Mouse (Mus musculus) cerebellum, adult 11-12 months (tissue): ENCODE measurements around the gene Dmrta1.
"Not testable (repeated sequence)": the region's sequence is repeated elsewhere in the genome, so short reads cannot be mapped to it uniquely, and the experiment has no call there.

Experiments used
- DNase-seq: peaks from one replicate; pipeline ENCODE4 v3.0.0; 2022

Gene Dmrta1

DNA sequence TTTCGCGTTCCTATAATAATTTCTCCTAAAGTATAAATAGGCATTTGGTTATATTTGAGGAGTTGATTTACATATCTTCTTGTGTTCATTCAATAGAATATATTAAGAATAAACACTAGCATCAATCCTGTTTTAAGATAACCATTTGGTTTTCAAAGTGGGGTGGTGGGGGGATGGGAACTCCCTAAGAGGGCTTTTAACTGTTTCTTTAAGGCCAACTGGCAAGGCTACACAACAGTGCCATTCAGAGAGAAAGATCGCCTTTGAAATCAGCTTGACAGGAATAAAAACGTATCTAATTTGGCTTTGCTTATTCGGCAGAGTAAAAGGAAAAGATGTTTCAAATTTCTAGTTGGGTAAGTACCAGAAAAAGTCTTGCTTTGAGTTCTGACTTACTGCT is at the start of gene Dmrta1:
Gene Dmrta1, plus strand, starts transcription at position 242 of the 400 bp plus-strand sequence.
- no peak for DNase-seq

DNA sequence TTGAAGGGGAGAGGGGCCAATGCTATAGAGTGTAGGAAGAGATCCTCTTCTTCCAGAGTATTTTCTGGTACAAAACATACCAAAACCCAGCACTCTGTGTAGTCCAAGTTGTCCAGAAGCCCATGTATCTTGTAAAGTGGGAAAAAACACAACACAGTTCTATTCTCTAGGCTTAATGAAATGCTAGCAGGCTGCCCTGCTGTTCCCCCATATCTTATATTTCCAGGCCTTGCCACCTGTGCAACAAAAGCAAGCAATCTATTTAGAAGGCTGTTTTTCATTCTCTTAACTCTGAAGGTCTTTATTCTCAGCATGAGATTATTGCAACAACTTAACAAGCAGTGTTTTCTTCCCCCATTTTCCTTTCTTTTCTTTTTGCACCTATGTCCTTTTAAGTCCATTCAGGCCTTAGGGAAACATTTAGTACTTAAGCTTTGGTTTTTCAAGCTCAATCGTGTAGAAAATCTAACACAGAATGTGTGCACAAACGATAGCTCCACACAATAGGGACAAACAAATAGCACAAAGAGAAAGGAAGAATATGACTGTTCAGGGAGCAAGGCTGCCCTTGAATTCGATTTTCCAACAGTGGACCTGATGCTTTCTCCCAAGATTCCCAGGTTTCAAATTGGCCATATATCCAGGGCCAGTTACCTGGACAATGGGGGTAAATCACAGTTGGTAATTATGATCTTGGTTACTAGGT is 48.7 kb upstream of the Dmrta1 start:
- no peak for DNase-seq

GRCm38 (mm10) chr4:89631560-89631959 is 47.7 kb upstream of the Dmrta1 start:
- no peak for DNase-seq

- DNase-seq = no peak
These were observed 40.6 kb upstream of the Dmrta1 start for GRCm38 (mm10) chr4:89638651-89639050.

DNA sequence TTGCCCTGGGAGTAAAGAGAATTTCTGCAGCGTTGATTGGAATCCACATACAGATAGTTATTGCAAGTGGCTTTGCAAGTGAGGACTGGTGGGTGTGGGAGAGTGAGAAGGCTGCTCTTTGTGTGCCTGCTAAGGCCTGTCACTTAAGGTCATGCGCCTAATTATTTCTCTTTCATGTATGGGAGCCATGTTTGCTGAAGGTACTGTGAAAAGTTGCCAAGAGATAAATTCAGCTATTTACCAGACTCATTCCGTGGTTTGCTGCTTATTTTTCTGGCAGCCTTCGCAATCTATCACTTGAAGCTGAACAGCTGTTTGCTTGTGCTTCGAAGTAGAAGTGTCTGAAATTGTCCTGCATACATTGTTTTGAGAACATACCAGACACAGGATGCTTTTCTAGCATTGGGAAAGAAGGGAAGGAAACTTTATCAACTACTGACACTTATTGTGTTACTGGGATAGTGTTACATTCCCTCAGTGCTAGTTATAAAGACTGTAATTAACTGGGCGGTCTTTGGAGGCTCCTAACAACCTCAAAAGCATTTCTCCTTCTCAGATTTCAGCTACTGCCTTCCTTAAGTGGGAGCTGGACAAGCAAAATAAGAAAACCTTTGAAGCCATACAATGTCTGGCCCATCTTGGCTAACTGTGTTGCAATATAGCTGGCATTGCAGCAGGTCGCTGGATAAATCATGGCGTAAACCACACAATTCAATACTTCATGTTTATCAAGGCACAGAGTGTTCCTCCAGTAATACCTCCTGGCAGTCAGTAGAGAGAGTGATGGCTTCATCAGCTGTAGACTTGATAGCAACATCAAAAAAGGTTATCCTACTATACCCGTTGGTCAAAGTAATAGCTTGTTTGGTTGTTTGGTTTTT is 34.8 kb upstream of the Dmrta1 start:
- DNase-seq = no peak

GRCm38 (mm10) chr4:89650352-89651311 is 28.6 kb upstream of the Dmrta1 start:
- DNase-seq = no peak

GRCm38 (mm10) chr4:89651312-89651686 is 27.9 kb upstream of the Dmrta1 start:
- DNase-seq = no peak

- DNase-seq = no peak
These were observed 27.5 kb upstream of the Dmrta1 start for GRCm38 (mm10) chr4:89651779-89652178.

- no peak for DNase-seq
These were observed 15.8 kb upstream of the Dmrta1 start for GRCm38 (mm10) chr4:89663406-89663805.

- no peak for DNase-seq
These were observed 4.5 kb upstream of the Dmrta1 start for GRCm38 (mm10) chr4:89674711-89675110.

DNA sequence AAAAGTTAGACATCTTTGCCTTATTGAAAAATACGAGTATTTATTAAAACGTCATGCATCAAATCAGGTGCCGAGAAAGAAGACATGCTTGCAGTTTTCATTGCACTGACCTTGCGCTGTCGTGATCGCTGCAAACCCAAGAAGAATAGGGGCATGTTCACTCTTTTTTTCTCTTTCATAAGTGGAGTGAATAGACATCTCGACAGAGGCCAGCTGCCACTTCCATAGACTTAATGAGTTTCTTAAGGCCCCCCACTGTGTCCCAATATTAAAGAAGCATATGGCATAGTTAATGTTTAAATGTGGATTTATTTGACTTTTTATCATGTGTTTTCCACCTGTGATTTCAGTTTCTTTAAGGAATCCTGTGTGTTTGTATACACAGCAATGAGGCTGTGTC is 1.3 kb upstream of the Dmrta1 start:
- no peak for DNase-seq

GRCm38 (mm10) chr4:89678713-89679112 is 523 bp upstream of the Dmrta1 start:
- DNase-seq = no peak

GRCm38 (mm10) chr4:89687961-89688803 is 8.9 kb downstream of the Dmrta1 start:
- peak; percentile 3 for DNase-seq

DNA sequence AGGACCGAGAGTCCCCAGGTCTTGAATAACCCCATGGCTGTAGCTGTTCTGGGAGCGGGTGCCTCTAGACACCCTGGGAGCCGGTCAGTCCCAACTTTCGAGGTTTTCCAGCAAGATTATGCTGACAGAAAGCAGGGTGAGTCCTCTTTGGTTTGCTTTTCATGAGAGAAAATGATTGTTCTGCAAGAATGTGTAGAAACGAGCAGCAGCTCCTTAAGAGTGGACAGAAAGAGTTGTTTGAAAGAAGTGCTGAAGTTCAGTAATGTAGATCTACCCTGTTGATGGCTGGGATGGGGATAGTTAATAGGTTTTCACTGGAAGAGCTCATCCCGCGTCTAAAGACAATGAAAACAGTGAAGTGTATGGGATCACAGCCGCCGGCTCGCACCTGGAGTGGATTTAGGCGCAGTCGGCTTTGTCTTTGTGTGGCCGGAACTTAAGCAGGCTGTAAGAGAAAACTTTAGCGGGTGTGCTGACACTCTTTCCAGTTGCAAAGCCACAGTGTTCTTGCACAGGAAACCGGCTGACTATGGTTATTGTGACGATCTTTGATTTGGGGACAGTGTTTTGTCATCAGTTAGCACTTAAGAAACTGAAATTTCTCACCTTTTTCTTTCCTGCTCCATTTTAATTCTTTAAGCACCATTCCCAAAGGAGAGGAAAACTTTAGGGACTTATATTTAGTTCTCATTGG is 9.7 kb downstream of the Dmrta1 start:
- no peak for DNase-seq

DNA sequence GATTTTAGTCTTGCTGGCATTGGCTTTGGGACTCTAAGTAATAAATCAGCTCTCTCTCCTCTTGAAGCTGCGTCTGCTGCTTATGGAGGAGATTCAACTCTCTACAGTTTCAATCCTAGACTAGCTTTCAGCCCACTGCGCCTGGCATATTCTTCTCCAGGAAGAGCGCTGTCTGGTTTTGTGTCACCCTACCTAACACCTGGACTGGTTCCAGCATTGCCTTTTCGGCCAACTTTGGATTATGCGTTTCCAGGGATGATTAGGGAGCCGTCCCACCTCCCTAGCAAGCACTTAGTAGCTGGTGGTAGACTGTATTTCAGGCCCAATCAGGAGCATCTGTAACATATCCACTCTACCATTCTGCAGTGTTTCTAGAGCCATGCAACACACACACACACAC is 12.7 kb downstream of the Dmrta1 start:
- DNase-seq = no peak

- DNase-seq = no peak
These were observed 13.5 kb downstream of the Dmrta1 start for GRCm38 (mm10) chr4:89692780-89693179.

DNA sequence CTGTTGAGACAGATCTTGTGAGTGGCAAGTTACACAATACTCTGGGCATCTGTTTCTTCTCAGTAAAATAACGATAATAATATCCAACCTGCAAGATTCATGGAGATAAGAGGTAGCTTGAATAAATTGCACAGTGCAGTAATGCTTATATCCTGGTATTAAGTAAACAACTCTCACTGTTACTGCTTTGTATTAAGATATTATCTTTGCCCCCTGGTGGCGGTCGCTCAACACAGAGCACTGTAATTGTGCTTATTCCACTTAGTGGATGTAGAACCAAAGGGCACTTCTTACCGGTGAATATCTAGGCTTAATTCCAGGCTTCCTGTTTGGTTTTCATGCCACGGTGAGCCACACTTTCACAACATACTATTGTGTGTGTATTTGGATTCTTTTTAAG is 16.4 kb downstream of the Dmrta1 start:
- DNase-seq = no peak

- DNase-seq = no peak
These were observed 18.7 kb downstream of the Dmrta1 start for GRCm38 (mm10) chr4:89697951-89698350.

GRCm38 (mm10) chr4:89723526-89724190 is 44.4 kb downstream of the Dmrta1 start:
- DNase-seq = not testable (repeated sequence)
